Mouse (Mus musculus) forebrain, embryonic 14.5 days (tissue): ENCODE measurements at regions not wholly inside any gene's neighbourhood (a gene's known extent, or its start where the extent isn't known, plus 50 kb on each side); places are given as distances from the start of the nearest gene placed in this dataset.
"Not testable (repeated sequence)": the region's sequence is repeated elsewhere in the genome, so short reads cannot be mapped to it uniquely, and the experiment has no call there.

Experiments
- ATAC-seq: fragments of 200-750 bp; cut with Nextera tagmentation; 2 replicates; pipeline ENCODE4 v1.8.0; 2017; ENCODE audit warnings: mild to moderate bottlenecking, moderate library complexity
- DNase-seq: peaks from one replicate; pipeline ENCODE4 v3.0.0-alpha.2; 2015; ENCODE audit warnings: low spot score
- H3K27ac ChIP-seq: fragments of 300-500 bp; sonication (generic); 2 replicates; pipeline ENCODE4 v1.5.1; 2014; ENCODE audit warnings: low read depth, mild to moderate bottlenecking, control low read depth, low read length, moderate library complexity
- H3K27me3 ChIP-seq: fragments of 300-500 bp; sonication (generic); replicated peaks from 2 replicates; pipeline ENCODE4 v1.6.1; 2014; ENCODE audit warnings: low read length, control low read depth, mixed read lengths; ENCODE audit not compliant: control insufficient read depth, insufficient read depth
- H3K36me3 ChIP-seq: fragments of 300-500 bp; sonication (generic); 2 replicates; pipeline ENCODE4 v1.6.1; 2014; ENCODE audit warnings: low read length, control low read depth; ENCODE audit not compliant: control insufficient read depth, insufficient read depth
- H3K4me1 ChIP-seq: fragments of 300-500 bp; sonication (generic); 2 replicates; pipeline ENCODE4 v1.6.1; 2014; ENCODE audit warnings: antibody characterized with exemption, low read length, control low read depth; ENCODE audit not compliant: control insufficient read depth, insufficient read depth
- H3K4me2 ChIP-seq: fragments of 300-500 bp; sonication (generic); 2 replicates; pipeline ENCODE4 v1.6.1; 2014; ENCODE audit warnings: mild to moderate bottlenecking, control low read depth, low read length
- H3K4me3 ChIP-seq: fragments of 300-500 bp; sonication (generic); 2 replicates; pipeline ENCODE4 v1.5.1; 2014; ENCODE audit warnings: low read depth, low read length, control low read depth
- H3K9ac ChIP-seq: fragments of 300-500 bp; sonication (generic); 2 replicates; pipeline ENCODE4 v1.6.1; 2014; ENCODE audit warnings: mild to moderate bottlenecking, low read length, control low read depth, moderate library complexity
- H3K9me3 ChIP-seq: fragments of 300-500 bp; sonication (generic); replicated peaks from 2 replicates; pipeline ENCODE4 v1.6.1; 2016; ENCODE audit warnings: low read length, control low read depth, mixed read lengths; ENCODE audit not compliant: control insufficient read depth
- WGBS: fragments of 180-500 bp; shearing (Covaris S2); extraction: QIAGEN DNeasy Blood & Tissue Kit; methylation state at CpG from one replicate; pipeline ENCODE4 v1.1.7; 2014; 5-methylcytosine and 5-hydroxymethylcytosine counted together

- DNase-seq (peak; percentile 34), ATAC-seq (no peak)
- no peaks in the 10 kb centered on the region for H3K4me1 ChIP-seq
- no peak overlapping the region for H3K4me2 ChIP-seq
- H3K4me3 ChIP-seq, result no peak overlapping the region
- no peaks in the 10 kb centered on the region for H3K9me3 ChIP-seq
- no peak overlapping the region for H3K9ac ChIP-seq
- no peaks in the 10 kb centered on the region for H3K36me3 ChIP-seq
- no peak overlapping the region for H3K27ac ChIP-seq
- no peaks in the 10 kb centered on the region for H3K27me3 ChIP-seq
- WGBS, result 26% methylated on average over 4 of the region's 4 CpGs
These were observed 55.6 kb downstream of the Mup20 start for GRCm38 (mm10) chr4:61998366-61998765.

- not testable (repeated sequence) for H3K36me3 ChIP-seq, H3K4me2 ChIP-seq, ATAC-seq, H3K9ac ChIP-seq, H3K4me1 ChIP-seq, H3K27me3 ChIP-seq, H3K9me3 ChIP-seq, H3K27ac ChIP-seq, DNase-seq, H3K4me3 ChIP-seq
These were observed 64.0 kb downstream of the Mup20 start for GRCm38 (mm10) chr4:61989941-61990340.

GRCm38 (mm10) chr4:61976159-61976558 lies 77.8 kb downstream of the Mup20 start:
- Histone ChIP-seq H3K9me3 (no peaks in the 10 kb centered on the region), H3K27ac (no peak overlapping the region), H3K4me3 (no peak overlapping the region), H3K9ac (no peak overlapping the region), H3K4me1 (no peaks in the 10 kb centered on the region), H3K27me3 (no peaks in the 10 kb centered on the region), H3K4me2 (no peak overlapping the region), H3K36me3 (no peaks in the 10 kb centered on the region)
- DNase-seq, result no peak
- 99% methylated on average over 7 of the region's 7 CpGs for WGBS
- ATAC-seq, result no peak

GRCm38 (mm10) chr4:61973236-61973635 lies 80.7 kb downstream of the Mup20 start:
- WGBS, result 59% methylated on average over 2 of the region's 2 CpGs

GRCm38 (mm10) chr4:61969691-61970090 lies 84.3 kb downstream of the Mup20 start:
- H3K9me3 ChIP-seq, result no peaks in the 10 kb centered on the region
- no peaks in the 10 kb centered on the region for H3K27me3 ChIP-seq
- no peak for DNase-seq
- ATAC-seq, result no peak
- no peak overlapping the region for H3K4me3 ChIP-seq
- H3K9ac ChIP-seq, result no peak overlapping the region
- H3K4me2 ChIP-seq, result no peak overlapping the region
- WGBS, result 59% methylated on average over 1 of the region's 1 CpGs
- H3K4me1 ChIP-seq, result no peaks in the 10 kb centered on the region
- no peaks in the 10 kb centered on the region for H3K36me3 ChIP-seq
- no peak overlapping the region for H3K27ac ChIP-seq

More at GRCm38 (mm10) chr4:61973236-61973635, 80.7 kb downstream of the Mup20 start:
- DNase-seq, result peak; percentile 2
- Histone ChIP-seq H3K9ac (no peak overlapping the region), H3K36me3 (no peaks in the 10 kb centered on the region), H3K4me2 (no peak overlapping the region), H3K27me3 (no peaks in the 10 kb centered on the region), H3K9me3 (no peaks in the 10 kb centered on the region), H3K4me1 (no peaks in the 10 kb centered on the region), H3K4me3 (no peak overlapping the region), H3K27ac (no peak overlapping the region)
- no peak for ATAC-seq

GRCm38 (mm10) chr4:61967674-61968073 lies 86.3 kb downstream of the Mup20 start:
- not testable (repeated sequence) for H3K9ac ChIP-seq, ATAC-seq, H3K36me3 ChIP-seq, H3K4me2 ChIP-seq, DNase-seq, H3K27ac ChIP-seq, H3K9me3 ChIP-seq, H3K27me3 ChIP-seq, H3K4me3 ChIP-seq, H3K4me1 ChIP-seq
- WGBS, result 87% methylated on average over 6 of the region's 6 CpGs

- Histone ChIP-seq H3K27me3 (no peaks in the 10 kb centered on the region), H3K36me3 (no peaks in the 10 kb centered on the region), H3K4me2 (no peak overlapping the region), H3K4me1 (no peaks in the 10 kb centered on the region), H3K27ac (no peak overlapping the region), H3K9ac (no peak overlapping the region), H3K4me3 (no peak overlapping the region), H3K9me3 (no peaks in the 10 kb centered on the region)
- no peak for ATAC-seq
- DNase-seq, result no peak
These were observed 91.6 kb downstream of the Mup20 start for GRCm38 (mm10) chr4:61962315-61962714.
